Mouse (Mus musculus) CD4-positive naive resting alpha-beta T cell, adult 76 days (primary cell): ENCODE measurements around the gene Hcfc1r1. TPM values are rescaled to one million over a fixed set of nuclear protein-coding genes. Genes with fewer than 3 reads are reported as not detected.

Experiments used
- total RNA-seq: library from RNA; stranded (reverse); gene quantifications from one replicate; pipeline ENCODE4 v1.2.4, GENCODE M21; 2023

Gene Hcfc1r1
- total RNA-seq: 42.8 TPM

GRCm38 (mm10) chr17:23673424-23674073 lies at the start of gene Hcfc1r1, which contains the start of gene Thoc6:
Gene Hcfc1r1 (plus strand): TSS chr17:23673596.
Gene Thoc6 (minus strand): TSS chr17:23673882.

DNA sequence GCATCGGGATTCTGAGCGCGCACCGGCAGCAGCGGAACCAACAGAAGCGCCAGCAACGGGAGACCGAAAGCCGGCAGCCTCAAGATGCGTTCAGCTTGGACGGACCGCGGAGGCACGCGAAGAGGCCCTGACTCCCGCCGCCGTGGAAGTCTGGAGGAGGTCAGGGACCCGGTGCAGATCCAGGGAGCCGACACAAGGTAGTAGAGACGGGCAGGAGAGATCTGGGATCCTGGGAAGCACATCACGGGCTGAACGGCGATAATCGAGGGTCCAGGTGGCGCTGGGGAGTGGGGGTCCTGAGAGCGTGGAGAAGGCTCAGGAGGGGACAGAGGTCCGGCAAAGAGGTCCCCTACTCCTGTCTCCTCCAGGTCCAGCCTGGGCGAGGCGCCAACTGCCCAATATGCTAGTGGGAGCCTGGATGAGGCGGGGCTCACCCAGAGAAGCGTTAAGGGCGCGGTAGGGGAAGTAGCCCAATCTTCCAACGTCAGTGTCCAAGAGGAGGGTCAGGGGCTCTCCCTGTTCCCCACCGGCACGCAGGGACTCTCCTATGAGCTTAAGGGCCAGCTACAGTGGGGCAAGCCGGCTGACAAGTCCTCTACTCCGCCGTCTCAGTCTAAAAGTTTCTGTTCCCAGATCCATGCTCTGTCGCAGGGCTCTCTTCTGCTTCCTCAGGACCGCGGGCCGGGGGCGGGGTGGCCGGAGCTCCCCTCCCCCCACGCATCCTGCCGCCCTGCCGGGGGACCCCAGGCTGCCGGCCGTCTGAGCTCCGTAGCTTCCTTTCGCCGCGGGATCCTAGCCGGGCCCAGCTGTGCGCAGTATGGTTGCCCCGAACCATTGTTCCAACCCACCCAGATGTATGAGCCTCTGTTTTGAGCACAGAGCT lies 28.5 kb upstream of the Hcfc1r1 start, which contains the start of gene Mmp25:
Mmp25 (minus strand) TSS at position 665 of the 883 bp plus-strand sequence.

GRCm38 (mm10) chr17:23660117-23660875 lies 13.1 kb upstream of the Hcfc1r1 start, which contains the start of gene Bicdl2:
Gene Bicdl2 (plus strand): TSS chr17:23660506.

GRCm38 (mm10) chr17:23677236-23677679 lies 3.9 kb downstream of the Hcfc1r1 start, which contains the start of gene Tnfrsf12a:
Gene Tnfrsf12a (minus strand): TSS chr17:23677468.

DNA sequence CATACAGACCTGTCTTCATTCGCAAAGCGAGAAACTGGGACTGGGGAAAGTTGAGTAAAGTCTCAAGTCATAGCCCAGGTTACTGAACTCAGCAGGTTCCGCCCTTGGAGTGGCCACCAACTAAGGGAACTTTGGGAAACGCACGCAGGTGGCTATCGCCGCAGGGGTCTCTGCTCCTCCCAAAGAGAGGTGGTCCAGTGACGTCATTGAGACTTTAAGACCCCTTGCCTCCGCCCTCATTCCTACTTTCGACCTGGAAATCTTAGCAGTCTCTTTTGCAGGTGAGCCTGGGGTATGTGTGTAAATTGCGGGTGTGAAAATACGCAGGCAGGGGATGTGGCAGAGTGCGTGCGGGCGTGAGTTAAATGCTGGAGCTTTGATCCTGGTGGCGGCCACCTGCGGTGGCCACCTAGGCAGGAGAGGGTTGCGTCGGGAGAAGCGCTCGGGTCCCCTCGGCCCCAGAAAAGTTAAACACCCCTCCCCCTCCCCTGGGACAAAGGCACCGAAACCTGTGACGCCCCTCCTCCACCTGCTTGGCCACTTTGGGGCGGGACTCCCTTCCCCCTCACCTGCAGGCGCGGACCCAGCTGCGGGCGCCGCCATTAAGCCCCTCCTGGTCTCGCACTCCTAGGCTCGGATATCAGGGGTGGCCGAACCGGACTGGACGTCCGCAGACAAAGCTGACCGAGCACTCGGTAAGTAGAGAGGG lies 5.9 kb downstream of the Hcfc1r1 start, which contains the start of gene Cldn6:
Cldn6 (plus strand) TSS at position 123 of the 709 bp plus-strand sequence.

GRCm38 (mm10) chr17:23683856-23684672 lies 10.7 kb downstream of the Hcfc1r1 start, which contains the start of gene Cldn9:
Gene Cldn9 (minus strand): TSS chr17:23684026.

DNA sequence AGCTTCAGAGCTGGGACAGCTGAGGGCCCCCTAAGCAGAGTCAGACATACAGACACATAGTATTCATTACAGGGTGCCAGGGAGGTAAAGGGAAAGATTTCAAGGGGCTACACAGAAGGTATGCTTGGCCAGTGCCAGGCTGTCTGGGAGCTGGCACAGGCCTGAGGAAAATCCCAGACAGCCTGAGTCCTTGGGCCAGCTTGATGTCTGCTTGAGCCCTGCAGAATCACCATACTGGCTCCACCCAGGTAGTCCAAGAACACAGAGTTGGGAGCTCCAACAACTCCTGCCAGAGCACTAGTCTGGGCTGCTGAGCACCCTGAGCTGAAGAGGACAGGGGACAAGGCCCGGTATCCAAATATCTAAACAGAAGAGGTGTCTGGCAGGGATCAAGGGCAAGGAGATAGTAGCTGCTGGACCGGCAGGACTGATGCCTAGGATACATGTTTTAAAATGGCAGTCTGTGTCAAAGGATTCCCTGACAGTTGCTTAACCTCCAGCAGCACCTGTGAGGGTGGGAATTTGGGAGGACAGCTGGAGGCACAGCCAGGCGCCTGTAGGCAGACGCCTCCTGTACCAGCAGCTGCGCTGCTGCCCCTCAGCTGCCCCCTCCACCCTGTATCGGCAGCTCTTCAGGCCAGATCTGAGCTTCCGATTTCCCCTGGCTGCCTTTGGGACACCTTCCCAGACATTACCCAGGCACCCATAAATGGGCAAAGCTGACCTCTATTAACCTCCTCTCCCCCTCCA lies 49.2 kb downstream of the Hcfc1r1 start, which contains the start of gene 1520401A03Rik:
1520401A03Rik (minus strand) TSS at position 408 of the 750 bp plus-strand sequence.

Other genes with a start within 250 kb of the Hcfc1r1 start
- not detected for gene Vmn2r117, start 193.9 kb upstream of the Hcfc1r1 start, total RNA-seq
- gene Zfp213, start 109.4 kb upstream of the Hcfc1r1 start, total RNA-seq: 7.6 TPM
- gene Zfp13, start 74.1 kb upstream of the Hcfc1r1 start, total RNA-seq: not detected
- gene Zscan10, start 72.7 kb upstream of the Hcfc1r1 start, total RNA-seq: not detected
- 0.38 TPM for gene Mmp25, start 28.3 kb upstream of the Hcfc1r1 start, total RNA-seq
- 0.35 TPM for gene Bicdl2, start 13.1 kb upstream of the Hcfc1r1 start, total RNA-seq
- 22.1 TPM for gene Thoc6, start 286 bp downstream of the Hcfc1r1 start, total RNA-seq
- gene Tnfrsf12a, start 3.9 kb downstream of the Hcfc1r1 start, total RNA-seq: 71.7 TPM
- not detected for gene Cldn6, start 5.7 kb downstream of the Hcfc1r1 start, total RNA-seq
- gene Cldn9, start 10.4 kb downstream of the Hcfc1r1 start, total RNA-seq: not detected
- gene 1520401A03Rik, start 49.2 kb downstream of the Hcfc1r1 start, total RNA-seq: not detected
- 37.1 TPM for gene Pkmyt1, start 52.7 kb downstream of the Hcfc1r1 start, total RNA-seq
- 2.0 TPM for gene Paqr4, start 67.3 kb downstream of the Hcfc1r1 start, total RNA-seq
- gene Kremen2, start 72.2 kb downstream of the Hcfc1r1 start, total RNA-seq: 0.62 TPM
- 18.9 TPM for gene Flywch1, start 98.0 kb downstream of the Hcfc1r1 start, total RNA-seq
- gene Flywch2, start 112.5 kb downstream of the Hcfc1r1 start, total RNA-seq: not detected
- gene Srrm2, start 116.9 kb downstream of the Hcfc1r1 start, total RNA-seq: 1,551 TPM
- 130 TPM for gene Elob, start 155.5 kb downstream of the Hcfc1r1 start, total RNA-seq
- not detected for gene Prss33, start 162.5 kb downstream of the Hcfc1r1 start, total RNA-seq
- not detected for gene Prss32, start 170.3 kb downstream of the Hcfc1r1 start, total RNA-seq
- 0.91 TPM for gene Prss41, start 170.6 kb downstream of the Hcfc1r1 start, total RNA-seq
- gene Prss21, start 194.5 kb downstream of the Hcfc1r1 start, total RNA-seq: not detected
- gene Dcpp1, start 207.3 kb downstream of the Hcfc1r1 start, total RNA-seq: not detected
- gene Dcpp2, start 207.3 kb downstream of the Hcfc1r1 start, total RNA-seq: not detected
- not detected for gene Dcpp3, start 243.9 kb downstream of the Hcfc1r1 start, total RNA-seq